Mouse (Mus musculus): ENCODE measurements around the gene Glod4.

GRCm38 (mm10) chr11:76110416-76110815 is 133.1 kb downstream of the Glod4 start:
- TF ChIP-seq POLR2A (IDR thresholded peaks at IDR 0.05; ENCODE audit: low read depth, low read length) (no peak), USF2 (conservative IDR thresholded peaks at IDR 0.05; ENCODE audit: low read depth, low read length) (no peak), GABPA (IDR thresholded peaks at IDR 0.05; ENCODE audit: insufficient replicate concordance, low read depth, low read length) (no peak), CTCF (conservative IDR thresholded peaks at IDR 0.05 in 1 of 2, IDR thresholded peaks at IDR 0.05 in 1 of 2; ENCODE audit: low read depth in 2 of 2, low read length in 2 of 2) (no peak), MAZ (IDR thresholded peaks at IDR 0.05; ENCODE audit: low read depth, low read length) (no peak), MXI1 (IDR thresholded peaks at IDR 0.05; ENCODE audit: low read depth, low read length) (no peak), MAX (IDR thresholded peaks at IDR 0.05; ENCODE audit: low read length) (no peak), USF1 (IDR thresholded peaks at IDR 0.05; ENCODE audit: low read depth, low read length) (no peak), EP300 (IDR thresholded peaks at IDR 0.05; ENCODE audit: low read length) (no peak)

Data from CH12.LX (cell line).